Mouse (Mus musculus) stomach, embryonic 14.5 days (tissue): ENCODE measurements around the gene Aldh16a1. TPM values are rescaled to one million over a fixed set of nuclear protein-coding genes. Genes with fewer than 3 reads are reported as not detected.

Source experiments
- ATAC-seq: fragments of 200-750 bp; cut with Nextera tagmentation; 2 replicates; pipeline ENCODE4 v1.8.0; 2017; ENCODE audit warnings: low read depth, moderate TSS enrichment; ENCODE audit not compliant: insufficient number of reproducible peaks, insufficient read depth, low FRiP score
- H3K27ac ChIP-seq: fragments of 300-500 bp; sonication (generic); 2 replicates; pipeline ENCODE4 v1.5.1; 2014; ENCODE audit warnings: mild to moderate bottlenecking, low read length, moderate library complexity, mixed read lengths
- H3K27me3 ChIP-seq: fragments of 300-500 bp; sonication (generic); 2 replicates; pipeline ENCODE4 v1.6.1; 2014; ENCODE audit warnings: low read length, control low read depth, mixed read lengths; ENCODE audit not compliant: control insufficient read depth, insufficient read depth
- H3K36me3 ChIP-seq: fragments of 300-500 bp; sonication (generic); 2 replicates; pipeline ENCODE4 v1.6.1; 2014; ENCODE audit warnings: mild to moderate bottlenecking, control low read depth, low read length, moderate library complexity, mixed read lengths; ENCODE audit not compliant: control insufficient read depth, insufficient read depth
- H3K4me1 ChIP-seq: fragments of 300-500 bp; sonication (generic); 2 replicates; pipeline ENCODE4 v1.6.1; 2014; ENCODE audit warnings: low read length, control low read depth, mixed read lengths; ENCODE audit not compliant: control insufficient read depth, insufficient read depth
- H3K4me2 ChIP-seq: fragments of 300-500 bp; sonication (generic); replicated peaks from 2 replicates; pipeline ENCODE4 v1.6.1; 2014; ENCODE audit warnings: low read depth, low read length, control low read depth
- H3K4me3 ChIP-seq: fragments of 300-500 bp; sonication (generic); 2 replicates; pipeline ENCODE4 v1.5.1; 2014; ENCODE audit warnings: low read depth, low read length, control low read depth
- H3K9ac ChIP-seq: fragments of 300-500 bp; sonication (generic); replicated peaks from 2 replicates; pipeline ENCODE4 v1.6.1; 2014; ENCODE audit warnings: low read depth, mild to moderate bottlenecking, control low read depth, low read length, moderate library complexity, mixed read lengths
- H3K9me3 ChIP-seq: fragments of 300-500 bp; sonication (generic); 2 replicates; pipeline ENCODE4 v1.6.1; 2016; ENCODE audit warnings: low read depth, low read length, control low read depth; ENCODE audit not compliant: control insufficient read depth
- WGBS: fragments of 180-500 bp; shearing (Covaris S2); extraction: QIAGEN DNeasy Blood & Tissue Kit; methylation state at CpG from one replicate; pipeline ENCODE4 v1.1.7; 2014; 5-methylcytosine and 5-hydroxymethylcytosine counted together
- polyA plus RNA-seq: library from polyadenylated mRNA; unstranded; fragments of >200 nt; fragmentation: Nextera tagmentation; extraction: Ambion mirVana; gene quantifications from 2 replicates; pipeline ENCODE4 v1.2.1, GENCODE M21; 2014

Gene Aldh16a1
- polyA plus RNA-seq, 1 experiment from 2014 or later, result 54.1 TPM

- no peak overlapping the region for H3K4me3 ChIP-seq
- no peak overlapping the region for H3K9ac ChIP-seq
- no peaks in the 10 kb centered on the region for H3K27me3 ChIP-seq
- no peak overlapping the region for H3K27ac ChIP-seq
- peaks cover 6% of the 10 kb centered on the region; the same call in 1 of the 2 replicates for H3K4me1 ChIP-seq
- ATAC-seq, result no peak
- 65% methylated on average over 17 of the region's 17 CpGs for WGBS
- H3K4me2 ChIP-seq, result no peak overlapping the region
- no peaks in the 10 kb centered on the region for H3K9me3 ChIP-seq
- no peaks in the 10 kb centered on the region for H3K36me3 ChIP-seq
Observed at GRCm38 (mm10) chr7:45193871-45194785, 39.7 kb upstream of the Aldh16a1 start.

GRCm38 (mm10) chr7:45193406-45193805 is 39.0 kb upstream of the Aldh16a1 start:
- H3K4me3 ChIP-seq, result no peak overlapping the region
- H3K4me2 ChIP-seq, result no peak overlapping the region
- ATAC-seq, result no peak
- no peak overlapping the region for H3K27ac ChIP-seq
- H3K9me3 ChIP-seq, result no peaks in the 10 kb centered on the region
- H3K36me3 ChIP-seq, result no peaks in the 10 kb centered on the region
- 49% methylated on average over 5 of the region's 5 CpGs for WGBS
- no peaks in the 10 kb centered on the region for H3K27me3 ChIP-seq
- no peak overlapping the region for H3K9ac ChIP-seq
- peaks cover 6% of the 10 kb centered on the region; the same call in 1 of the 2 replicates for H3K4me1 ChIP-seq

GRCm38 (mm10) chr7:45192585-45193310 is 38.4 kb upstream of the Aldh16a1 start:
- Histone ChIP-seq H3K9ac (no peak overlapping the region), H3K4me3 (no peak overlapping the region), H3K27ac (no peak overlapping the region), H3K4me2 (no peak overlapping the region), H3K9me3 (no peaks in the 10 kb centered on the region), H3K36me3 (no peaks in the 10 kb centered on the region), H3K4me1 (peaks cover 6% of the 10 kb centered on the region; the same call in 1 of the 2 replicates), H3K27me3 (no peaks in the 10 kb centered on the region)
- no peak for ATAC-seq
- 81% methylated on average over 7 of the region's 7 CpGs for WGBS

GRCm38 (mm10) chr7:45191803-45192363 is 37.5 kb upstream of the Aldh16a1 start:
- Histone ChIP-seq H3K27ac (no peak overlapping the region), H3K4me1 (peaks cover 6% of the 10 kb centered on the region; the same call in 1 of the 2 replicates), H3K9me3 (no peaks in the 10 kb centered on the region), H3K36me3 (no peaks in the 10 kb centered on the region), H3K27me3 (0 out of 2 replicates have a peak, but pooled peaks cover 2% of the 10 kb centered on the region), H3K4me2 (no peak overlapping the region), H3K9ac (no peak overlapping the region), H3K4me3 (no peak overlapping the region)
- ATAC-seq, result 0 out of 2 replicates have a peak, but pooled peaks have one; percentile 35
- 6% methylated on average over 8 of the region's 8 CpGs for WGBS

- WGBS, result 53% methylated on average over 2 of the region's 2 CpGs
- H3K27ac ChIP-seq, result no peak overlapping the region
- no peaks in the 10 kb centered on the region for H3K9me3 ChIP-seq
- no peaks in the 10 kb centered on the region for H3K36me3 ChIP-seq
- H3K4me3 ChIP-seq, result no peak overlapping the region
- no peak overlapping the region for H3K4me2 ChIP-seq
- peaks cover 6% of the 10 kb centered on the region; the same call in 1 of the 2 replicates for H3K4me1 ChIP-seq
- H3K27me3 ChIP-seq, result 0 out of 2 replicates have a peak, but pooled peaks cover 4% of the 10 kb centered on the region
- H3K9ac ChIP-seq, result no peak overlapping the region
- no peak for ATAC-seq
Observed at GRCm38 (mm10) chr7:45191161-45191560, 36.8 kb upstream of the Aldh16a1 start.

GRCm38 (mm10) chr7:45190186-45190585 is 35.8 kb upstream of the Aldh16a1 start:
- 89% methylated on average over 6 of the region's 6 CpGs for WGBS
- H3K9me3 ChIP-seq, result no peaks in the 10 kb centered on the region
- ATAC-seq, result no peak
- H3K27me3 ChIP-seq, result 0 out of 2 replicates have a peak, but pooled peaks cover 4% of the 10 kb centered on the region
- H3K9ac ChIP-seq, result no peak overlapping the region
- H3K36me3 ChIP-seq, result no peaks in the 10 kb centered on the region
- no peak overlapping the region for H3K27ac ChIP-seq
- H3K4me1 ChIP-seq, result peaks cover 6% of the 10 kb centered on the region; the same call in 1 of the 2 replicates
- H3K4me2 ChIP-seq, result no peak overlapping the region
- H3K4me3 ChIP-seq, result no peak overlapping the region

GRCm38 (mm10) chr7:45189600-45189999 is 35.2 kb upstream of the Aldh16a1 start:
- WGBS, result 51% methylated on average over 16 of the region's 16 CpGs
- 0 out of 2 replicates have a peak, but pooled peaks cover 6% of the 10 kb centered on the region for H3K27me3 ChIP-seq

GRCm38 (mm10) chr7:45185921-45186320 is 31.5 kb upstream of the Aldh16a1 start:
- Histone ChIP-seq H3K4me3 (no peak overlapping the region), H3K9me3 (no peaks in the 10 kb centered on the region), H3K4me1 (no peaks in the 10 kb centered on the region), H3K9ac (no peak overlapping the region), H3K27ac (no peak overlapping the region), H3K36me3 (no peaks in the 10 kb centered on the region), H3K4me2 (no peak overlapping the region), H3K27me3 (peaks cover 30% of the 10 kb centered on the region)
- WGBS, result 63% methylated on average over 7 of the region's 7 CpGs
- ATAC-seq, result no peak

More at GRCm38 (mm10) chr7:45189600-45189999, 35.2 kb upstream of the Aldh16a1 start:
- Histone ChIP-seq H3K27ac (no peak overlapping the region), H3K4me2 (no peak overlapping the region), H3K4me1 (peaks cover 6% of the 10 kb centered on the region; the same call in 1 of the 2 replicates), H3K36me3 (no peaks in the 10 kb centered on the region), H3K9me3 (no peaks in the 10 kb centered on the region), H3K4me3 (no peak overlapping the region), H3K9ac (no peak overlapping the region)
- ATAC-seq, result no peak
